Mouse (Mus musculus): Measurements from ENCODE around the gene Sidt2.

Gene Sidt2
- long read RNA-seq, experiment 1, partial matches to known transcripts = 5 of 42 reads
- long read RNA-seq, experiment 1, other reads (novel, unspliced or antisense) = 37 of 42 reads
- long read RNA-seq, experiment 2, full-length matches to known transcripts = 4 of 35 reads
- long read RNA-seq, experiment 2, partial matches to known transcripts = 2 of 35 reads
- long read RNA-seq, experiment 2, other reads (novel, unspliced or antisense) = 29 of 35 reads

GRCm38 (mm10) chr9:45955107-45955963 lies at the start of gene Sidt2:
Gene Sidt2 (minus strand): TSS chr9:45955258.
- intact Hi-C loops (cut with DNase I) = no loop called here

GRCm38 (mm10) chr9:46004529-46004928 lies 49.5 kb upstream of the Sidt2 start:
- intact Hi-C loops (cut with DNase I) = loop anchor here (5.0 kb wide), 1 partner anchor 243 kb away; no protein-coding TSS in a partner anchor

- intact Hi-C loops (cut with DNase I) = loop anchor here (2.0 to 5.0 kb wide), 2 partner anchors 189 to 244 kb away; no protein-coding TSS in a partner anchor
Measured at GRCm38 (mm10) chr9:46003729-46004128, 48.7 kb upstream of the Sidt2 start.

GRCm38 (mm10) chr9:45999009-45999408 lies 44.0 kb upstream of the Sidt2 start:
- intact Hi-C loops (cut with DNase I) = no loop called here

- intact Hi-C loops (cut with DNase I) = no loop called here
Measured at GRCm38 (mm10) chr9:45985229-45985567, 30.1 kb upstream of the Sidt2 start.

- intact Hi-C loops (cut with DNase I) = no loop called here
Measured at GRCm38 (mm10) chr9:45984409-45985228, 29.6 kb upstream of the Sidt2 start.

GRCm38 (mm10) chr9:45983676-45984408 lies 28.8 kb upstream of the Sidt2 start:
- intact Hi-C loops (cut with DNase I) = no loop called here

GRCm38 (mm10) chr9:45981331-45981730 lies 26.3 kb upstream of the Sidt2 start:
- intact Hi-C loops (cut with DNase I) = no loop called here

GRCm38 (mm10) chr9:45980611-45981010 lies 25.6 kb upstream of the Sidt2 start:
- intact Hi-C loops (cut with DNase I) = no loop called here

- intact Hi-C loops (cut with DNase I) = no loop called here
Measured at GRCm38 (mm10) chr9:45979778-45980177, 24.7 kb upstream of the Sidt2 start.

- intact Hi-C loops (cut with DNase I) = no loop called here
Measured at GRCm38 (mm10) chr9:45976884-45977283, 21.8 kb upstream of the Sidt2 start.

- intact Hi-C loops (cut with DNase I) = no loop called here
Measured at GRCm38 (mm10) chr9:45963577-45963976, 8.5 kb upstream of the Sidt2 start.

GRCm38 (mm10) chr9:45961855-45962254 lies 6.8 kb upstream of the Sidt2 start:
- intact Hi-C loops (cut with DNase I) = no loop called here

- intact Hi-C loops (cut with DNase I) = no loop called here
Measured at GRCm38 (mm10) chr9:45959661-45960060, 4.6 kb upstream of the Sidt2 start.

- intact Hi-C loops (cut with DNase I) = no loop called here
Measured at GRCm38 (mm10) chr9:45958851-45959250, 3.8 kb upstream of the Sidt2 start.

GRCm38 (mm10) chr9:45958023-45958670 lies 3.1 kb upstream of the Sidt2 start:
- intact Hi-C loops (cut with DNase I) = no loop called here

GRCm38 (mm10) chr9:45954294-45955106 lies 558 bp downstream of the Sidt2 start:
- intact Hi-C loops (cut with DNase I) = no loop called here

GRCm38 (mm10) chr9:45953511-45954293 lies 1.4 kb downstream of the Sidt2 start:
- intact Hi-C loops (cut with DNase I) = no loop called here

GRCm38 (mm10) chr9:45952890-45953289 lies 2.2 kb downstream of the Sidt2 start:
- intact Hi-C loops (cut with DNase I) = no loop called here

Measured in adrenal gland (tissue).